Mouse (Mus musculus) midbrain, embryonic 10.5 days (tissue): Measurements from ENCODE around the gene Rragd. TPM values are rescaled to one million over a fixed set of nuclear protein-coding genes. Genes with fewer than 3 reads are reported as not detected.
"Not testable (repeated sequence)": the region's sequence is repeated elsewhere in the genome, so short reads cannot be mapped to it uniquely, and the experiment has no call there.

Experiments
- DNase-seq: peaks from one replicate; pipeline ENCODE4 v3.0.0-alpha.2; 2017; ENCODE audit warnings: low spot score
- H3K27ac ChIP-seq: fragments of 300-500 bp; sonication (generic); replicated peaks from 2 replicates; pipeline ENCODE4 v1.5.1; 2016; ENCODE audit warnings: mild to moderate bottlenecking
- H3K27me3 ChIP-seq: fragments of 300-500 bp; sonication (generic); 2 replicates; pipeline ENCODE4 v1.6.1; 2016; ENCODE audit warnings: low read depth, mild to moderate bottlenecking; ENCODE audit not compliant: poor library complexity, severe bottlenecking
- H3K36me3 ChIP-seq: fragments of 300-500 bp; sonication (generic); 2 replicates; pipeline ENCODE4 v1.6.1; 2016; ENCODE audit warnings: mild to moderate bottlenecking, moderate library complexity
- H3K4me1 ChIP-seq: fragments of 300-500 bp; sonication (generic); 2 replicates; pipeline ENCODE4 v1.6.1; 2016
- H3K4me3 ChIP-seq: fragments of 300-500 bp; sonication (generic); 2 replicates; pipeline ENCODE4 v1.5.1; 2016; ENCODE audit warnings: mild to moderate bottlenecking, moderate library complexity
- H3K9me3 ChIP-seq: fragments of 300-500 bp; sonication (generic); replicated peaks from 2 replicates; pipeline ENCODE4 v1.6.1; 2016; ENCODE audit warnings: mild to moderate bottlenecking
- WGBS: fragments of 180-500 bp; shearing (Covaris S2); methylation state at CpG from one replicate; pipeline ENCODE4 v1.1.7; 2016; 5-methylcytosine and 5-hydroxymethylcytosine counted together
- polyA plus RNA-seq: library from polyadenylated mRNA; unstranded; fragments of >200 nt; fragmentation: Nextera tagmentation; extraction: Ambion mirVana; gene quantifications from 2 replicates; pipeline ENCODE4 v1.2.1, GENCODE M21; 2016

Gene Rragd
- polyA plus RNA-seq, 1 experiment from 2014 or later: 28.4 TPM

GRCm38 (mm10) chr4:32996083-32996482 is 13.2 kb downstream of the Rragd start:
- Histone ChIP-seq H3K4me1 (no peaks in the 10 kb centered on the region), H3K36me3 (peaks cover 55% of the 10 kb centered on the region), H3K27ac (no peak overlapping the region), H3K27me3 (no peaks in the 10 kb centered on the region), H3K9me3 (no peaks in the 10 kb centered on the region), H3K4me3 (no peak overlapping the region)
- no peak for DNase-seq
- 96% methylated on average over 5 of the region's 5 CpGs for WGBS

- DNase-seq: no peak
- Histone ChIP-seq H3K4me3 (no peak overlapping the region), H3K9me3 (no peaks in the 10 kb centered on the region), H3K4me1 (no peaks in the 10 kb centered on the region), H3K27me3 (no peaks in the 10 kb centered on the region), H3K36me3 (peaks cover 60% of the 10 kb centered on the region), H3K27ac (no peak overlapping the region)
- WGBS: 87% methylated on average over 5 of the region's 5 CpGs
Observed at GRCm38 (mm10) chr4:32997571-32997970, 14.7 kb downstream of the Rragd start.

- WGBS: 96% methylated on average over 8 of the region's 8 CpGs
- no peaks in the 10 kb centered on the region for H3K27me3 ChIP-seq
Observed at GRCm38 (mm10) chr4:32998996-32999395, 16.2 kb downstream of the Rragd start.

GRCm38 (mm10) chr4:33002081-33002480 is 19.2 kb downstream of the Rragd start:
- 86% methylated on average over 3 of the region's 3 CpGs for WGBS
- H3K27me3 ChIP-seq: no peaks in the 10 kb centered on the region
- H3K4me1 ChIP-seq: no peaks in the 10 kb centered on the region
- no peak overlapping the region for H3K27ac ChIP-seq
- H3K4me3 ChIP-seq: no peak overlapping the region
- DNase-seq: no peak
- H3K9me3 ChIP-seq: no peaks in the 10 kb centered on the region
- peaks cover 75% of the 10 kb centered on the region for H3K36me3 ChIP-seq

More at GRCm38 (mm10) chr4:32998996-32999395, 16.2 kb downstream of the Rragd start:
- H3K36me3 ChIP-seq: peaks cover 69% of the 10 kb centered on the region
- H3K4me3 ChIP-seq: no peak overlapping the region
- DNase-seq: no peak
- H3K27ac ChIP-seq: no peak overlapping the region
- no peaks in the 10 kb centered on the region for H3K9me3 ChIP-seq
- H3K4me1 ChIP-seq: no peaks in the 10 kb centered on the region

GRCm38 (mm10) chr4:33005595-33006470 is 23.0 kb downstream of the Rragd start:
- DNase-seq, H3K4me3 ChIP-seq, H3K4me1 ChIP-seq, H3K27me3 ChIP-seq, H3K27ac ChIP-seq, H3K9me3 ChIP-seq: not testable (repeated sequence)
- peaks cover 83% of the 10 kb centered on the region for H3K36me3 ChIP-seq
- 93% methylated on average over 10 of the region's 10 CpGs for WGBS

GRCm38 (mm10) chr4:33006844-33007243 is 24.0 kb downstream of the Rragd start:
- H3K4me3 ChIP-seq: no peak overlapping the region
- no peaks in the 10 kb centered on the region for H3K9me3 ChIP-seq
- no peak for DNase-seq
- no peak overlapping the region for H3K27ac ChIP-seq
- peaks cover 85% of the 10 kb centered on the region for H3K36me3 ChIP-seq
- WGBS: 97% methylated on average over 11 of the region's 11 CpGs
- H3K27me3 ChIP-seq: no peaks in the 10 kb centered on the region
- H3K4me1 ChIP-seq: no peaks in the 10 kb centered on the region

GRCm38 (mm10) chr4:33007443-33008217 is 24.8 kb downstream of the Rragd start:
- no peaks in the 10 kb centered on the region for H3K9me3 ChIP-seq
- no peaks in the 10 kb centered on the region for H3K27me3 ChIP-seq
- H3K4me3 ChIP-seq: no peak overlapping the region
- DNase-seq: no peak
- no peak overlapping the region for H3K27ac ChIP-seq
- peaks cover 91% of the 10 kb centered on the region for H3K36me3 ChIP-seq
- WGBS: 94% methylated on average over 9 of the region's 9 CpGs
- H3K4me1 ChIP-seq: no peaks in the 10 kb centered on the region

GRCm38 (mm10) chr4:33010078-33010477 is 27.2 kb downstream of the Rragd start:
- H3K36me3 ChIP-seq: peaks cover 95% of the 10 kb centered on the region
- H3K27me3 ChIP-seq: no peaks in the 10 kb centered on the region
- DNase-seq: no peak
- no peak overlapping the region for H3K27ac ChIP-seq
- no peaks in the 10 kb centered on the region for H3K4me1 ChIP-seq
- H3K9me3 ChIP-seq: no peaks in the 10 kb centered on the region; the same call in 1 of the 2 replicates
- no peak overlapping the region for H3K4me3 ChIP-seq
- WGBS: 94% methylated on average over 1 of the region's 1 CpGs

GRCm38 (mm10) chr4:33012484-33012883 is 29.6 kb downstream of the Rragd start:
- no peak for DNase-seq
- no peaks in the 10 kb centered on the region for H3K27me3 ChIP-seq

GRCm38 (mm10) chr4:33018361-33018999 is 35.6 kb downstream of the Rragd start:
- H3K27ac ChIP-seq: no peak overlapping the region
- whole genome bisulfite sequencing: 64% methylated on average over 9 of the region's 9 CpGs
- H3K36me3 ChIP-seq: peaks cover 64% of the 10 kb centered on the region

More at GRCm38 (mm10) chr4:33012484-33012883, 29.6 kb downstream of the Rragd start:
- Histone ChIP-seq H3K36me3 (peaks cover 87% of the 10 kb centered on the region), H3K9me3 (no peaks in the 10 kb centered on the region; the same call in 1 of the 2 replicates), H3K4me3 (no peak overlapping the region), H3K4me1 (no peaks in the 10 kb centered on the region), H3K27ac (no peak overlapping the region)
- WGBS: 95% methylated on average over 4 of the region's 4 CpGs

GRCm38 (mm10) chr4:33024420-33024819 is 41.6 kb downstream of the Rragd start:
- H3K27me3 ChIP-seq: no peaks in the 10 kb centered on the region
- no peak overlapping the region for H3K27ac ChIP-seq
- H3K36me3 ChIP-seq: peaks cover 39% of the 10 kb centered on the region
- no peaks in the 10 kb centered on the region for H3K9me3 ChIP-seq
- no peak for DNase-seq
- 85% methylated on average over 8 of the region's 8 CpGs for WGBS
- H3K4me1 ChIP-seq: no peaks in the 10 kb centered on the region
- no peak overlapping the region for H3K4me3 ChIP-seq

More at GRCm38 (mm10) chr4:33018361-33018999, 35.6 kb downstream of the Rragd start:
- Histone ChIP-seq H3K4me1 (no peaks in the 10 kb centered on the region), H3K4me3 (no peak overlapping the region), H3K27me3 (no peaks in the 10 kb centered on the region), H3K9me3 (no peaks in the 10 kb centered on the region; the same call in 1 of the 2 replicates)
- DNase-seq: peak; percentile 80

GRCm38 (mm10) chr4:33029104-33029503 is 46.3 kb downstream of the Rragd start:
- Histone ChIP-seq H3K4me3 (no peak overlapping the region), H3K27ac (no peak overlapping the region), H3K27me3 (no peaks in the 10 kb centered on the region), H3K9me3 (no peaks in the 10 kb centered on the region), H3K4me1 (peaks cover 18% of the 10 kb centered on the region), H3K36me3 (peaks cover 21% of the 10 kb centered on the region)
- DNase-seq: no peak
- WGBS: 91% methylated on average over 7 of the region's 7 CpGs
